Mouse (Mus musculus): ENCODE data around the gene Map10. TPM values are rescaled to one million over a fixed set of nuclear protein-coding genes. Genes with fewer than 3 reads are reported as not detected.
A peak's percentile ranks its signal among the peaks of the same experiment; 100 is the strongest.

Gene Map10
- polyA plus RNA-seq (2014; fragmentation: Nextera tagmentation; extraction: Ambion mirVana) = 5.8 and 10.8 TPM in 2 replicates

DNA sequence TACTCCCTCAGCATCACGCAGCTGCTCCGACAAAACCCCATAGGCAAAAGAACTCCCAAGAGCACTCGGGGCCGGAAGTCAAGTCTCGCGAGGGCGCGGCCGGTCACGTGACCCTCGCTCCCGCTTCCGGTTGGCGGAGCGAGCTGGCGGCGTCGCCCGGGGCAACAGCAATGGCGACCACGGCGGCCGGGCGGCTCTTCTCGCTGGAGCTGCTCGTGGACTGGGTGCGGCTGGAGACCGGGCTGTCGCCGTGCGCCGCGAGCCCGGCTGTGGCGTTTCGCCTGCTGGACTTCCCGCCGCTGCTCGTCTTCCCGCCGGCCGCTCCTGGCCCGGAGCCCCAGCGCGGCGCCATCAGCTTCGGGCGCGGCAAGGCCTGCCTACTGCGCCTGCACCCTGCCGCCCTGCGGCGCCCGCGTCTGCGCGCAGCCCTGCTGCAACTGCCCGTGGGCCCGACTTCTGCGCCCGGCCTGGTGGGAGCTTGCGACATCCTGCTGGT, at the start of gene Map10:
Gene Map10, plus strand, starts transcription at position 119 of the 496 bp plus-strand sequence.
- H3K36me3 ChIP-seq (ENCODE audit: control insufficient read depth, insufficient read depth, low read length) = no peaks in the 10 kb centered on the region
- 1% methylated on average over 60 of the region's 62 CpGs for WGBS
- DNase-seq (peak; percentile 96), ATAC-seq (ENCODE audit: low FRiP score, low TSS enrichment) (peak; percentile 80)
- H3K4me1 ChIP-seq (ENCODE audit: control insufficient read depth, insufficient read depth, low read length) = peaks cover 17% of the 10 kb centered on the region
- peak within 1 kb of the TSS; percentile 60 for H3K4me3 ChIP-seq (replicated peaks; ENCODE audit: low read depth, low read length)
- peak within 1 kb of the TSS; percentile 66 for H3K9ac ChIP-seq (replicated peaks; ENCODE audit: low read length)
- H3K9me3 ChIP-seq (ENCODE audit: control insufficient read depth, low read length) = peaks cover 24% of the 10 kb centered on the region
- 0 out of 2 replicates have a peak, but pooled peaks cover 3% of the 10 kb centered on the region for H3K27me3 ChIP-seq (ENCODE audit: control insufficient read depth, insufficient read depth, low read length)
- H3K4me2 ChIP-seq (ENCODE audit: low read length) = peak within 1 kb of the TSS; percentile 92
- H3K27ac ChIP-seq (replicated peaks; ENCODE audit: low read depth, low read length) = peak within 1 kb of the TSS; percentile 78

DNA sequence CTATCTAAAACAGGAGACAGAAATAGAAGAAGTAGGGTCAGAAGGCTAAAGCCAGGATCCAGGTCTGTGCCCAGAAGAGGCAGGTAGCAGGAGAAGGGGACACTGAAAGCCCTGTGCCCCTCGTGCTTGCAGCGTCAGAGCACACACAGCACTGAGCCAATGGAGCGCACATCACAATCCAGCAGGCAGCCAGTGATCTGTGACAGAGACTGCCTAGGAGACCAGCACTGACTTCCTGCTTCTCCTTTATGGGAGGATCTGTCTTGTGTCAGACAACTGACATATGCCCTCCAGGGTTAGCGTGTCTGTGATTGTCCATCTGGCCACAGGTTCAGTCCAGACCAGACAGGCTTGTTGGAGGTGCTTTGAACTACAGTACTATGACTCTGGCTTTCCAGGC, 49.3 kb upstream of the Map10 start:
- peaks cover 10% of the 10 kb centered on the region for H3K4me1 ChIP-seq (ENCODE audit: control insufficient read depth, insufficient read depth, low read length)
- H3K9me3 ChIP-seq (ENCODE audit: control insufficient read depth, low read length) = no peaks in the 10 kb centered on the region
- H3K4me2 ChIP-seq (ENCODE audit: low read length) = no peak overlapping the region
- H3K27me3 ChIP-seq (ENCODE audit: control insufficient read depth, insufficient read depth, low read length) = no peaks in the 10 kb centered on the region
- H3K4me3 ChIP-seq (replicated peaks; ENCODE audit: low read depth, low read length) = no peak overlapping the region
- H3K36me3 ChIP-seq (ENCODE audit: control insufficient read depth, insufficient read depth, low read length) = no peaks in the 10 kb centered on the region
- 72% methylated on average over 4 of the region's 4 CpGs for WGBS
- DNase-seq (no peak), ATAC-seq (ENCODE audit: low FRiP score, low TSS enrichment) (no peak)
- no peak overlapping the region for H3K9ac ChIP-seq (replicated peaks; ENCODE audit: low read length)
- H3K27ac ChIP-seq (replicated peaks; ENCODE audit: low read depth, low read length) = no peak overlapping the region

DNA sequence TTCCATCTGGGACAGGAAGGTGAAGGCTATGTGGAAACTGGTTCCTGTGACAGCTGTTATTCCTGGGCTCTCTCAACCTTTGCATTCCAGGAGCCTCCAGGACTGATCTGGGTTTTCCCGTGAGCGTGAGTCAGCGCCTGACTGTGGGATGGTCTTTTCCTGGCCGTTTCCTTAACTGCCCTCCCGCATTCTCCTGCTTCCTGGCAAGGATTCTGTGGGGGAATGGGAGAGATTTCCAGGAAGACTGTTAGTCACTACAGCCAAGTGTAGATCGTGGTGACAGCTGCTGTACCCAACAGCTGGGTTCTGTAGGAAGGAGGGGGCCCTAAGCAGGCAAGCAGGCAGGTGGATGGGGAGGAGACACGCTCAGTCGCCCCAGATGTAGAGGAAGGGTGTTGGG, 45.3 kb upstream of the Map10 start:
- no peak overlapping the region for H3K27ac ChIP-seq (replicated peaks; ENCODE audit: low read depth, low read length)
- no peak for ATAC-seq (ENCODE audit: low FRiP score, low TSS enrichment)
- no peak overlapping the region for H3K4me2 ChIP-seq (ENCODE audit: low read length)
- no peak for DNase-seq
- H3K36me3 ChIP-seq (ENCODE audit: control insufficient read depth, insufficient read depth, low read length) = no peaks in the 10 kb centered on the region
- WGBS = 90% methylated on average over 8 of the region's 8 CpGs
- H3K9ac ChIP-seq (replicated peaks; ENCODE audit: low read length) = no peak overlapping the region
- no peak overlapping the region for H3K4me3 ChIP-seq (replicated peaks; ENCODE audit: low read depth, low read length)
- no peaks in the 10 kb centered on the region for H3K27me3 ChIP-seq (ENCODE audit: control insufficient read depth, insufficient read depth, low read length)
- no peaks in the 10 kb centered on the region for H3K9me3 ChIP-seq (ENCODE audit: control insufficient read depth, low read length)
- H3K4me1 ChIP-seq (ENCODE audit: control insufficient read depth, insufficient read depth, low read length) = peaks cover 7% of the 10 kb centered on the region

DNA sequence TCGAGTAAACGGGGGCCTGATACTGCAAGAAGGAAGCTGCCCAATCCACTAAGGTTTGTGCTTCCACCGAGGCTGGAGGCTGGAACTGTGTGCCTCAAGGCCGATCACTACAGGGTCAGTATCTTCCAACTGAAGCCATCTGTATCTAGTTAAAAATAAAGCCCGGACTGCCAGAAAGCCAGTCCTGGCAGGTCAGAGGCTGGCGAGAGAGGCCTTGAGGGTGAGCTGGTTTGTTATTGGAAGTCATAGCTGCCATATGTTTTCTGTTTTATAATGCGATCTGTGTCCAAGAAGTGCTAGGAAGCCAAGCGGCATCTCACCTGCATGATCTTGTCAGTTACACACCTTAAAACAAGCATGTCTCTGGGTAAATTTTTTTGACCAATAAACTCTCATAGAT, 43.2 kb upstream of the Map10 start:
- no peak overlapping the region for H3K4me2 ChIP-seq (ENCODE audit: low read length)
- no peak overlapping the region for H3K4me3 ChIP-seq (replicated peaks; ENCODE audit: low read depth, low read length)
- H3K36me3 ChIP-seq (ENCODE audit: control insufficient read depth, insufficient read depth, low read length) = no peaks in the 10 kb centered on the region
- H3K27me3 ChIP-seq (ENCODE audit: control insufficient read depth, insufficient read depth, low read length) = no peaks in the 10 kb centered on the region
- H3K4me1 ChIP-seq (ENCODE audit: control insufficient read depth, insufficient read depth, low read length) = no peaks in the 10 kb centered on the region
- H3K27ac ChIP-seq (replicated peaks; ENCODE audit: low read depth, low read length) = no peak overlapping the region
- no peaks in the 10 kb centered on the region for H3K9me3 ChIP-seq (ENCODE audit: control insufficient read depth, low read length)
- no peak overlapping the region for H3K9ac ChIP-seq (replicated peaks; ENCODE audit: low read length)
- DNase-seq (no peak), ATAC-seq (ENCODE audit: low FRiP score, low TSS enrichment) (no peak)
- WGBS = 94% methylated on average over 8 of the region's 8 CpGs

DNA sequence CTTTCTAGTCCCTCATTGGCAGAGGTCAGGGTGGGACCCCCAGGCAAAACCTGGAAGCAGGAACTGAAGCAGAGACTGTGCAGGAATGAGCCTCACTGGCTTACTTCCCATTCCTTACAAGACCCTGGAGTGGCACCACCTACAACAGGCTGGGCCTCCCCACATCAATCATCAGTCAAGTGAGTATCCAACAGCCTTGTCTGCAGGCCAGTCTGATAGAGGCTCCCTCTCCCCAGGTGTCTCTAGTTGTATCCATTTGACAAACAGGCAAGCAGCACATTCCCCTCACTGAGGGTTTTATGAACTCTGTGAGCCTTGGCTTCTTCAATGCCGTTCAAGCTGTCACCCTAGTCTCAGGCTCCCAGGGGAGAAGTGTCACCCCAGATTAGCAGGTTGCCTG, 40.8 kb upstream of the Map10 start:
- Histone ChIP-seq H3K4me1 (ENCODE audit: control insufficient read depth, insufficient read depth, low read length) (no peaks in the 10 kb centered on the region), H3K27me3 (ENCODE audit: control insufficient read depth, insufficient read depth, low read length) (no peaks in the 10 kb centered on the region), H3K9me3 (ENCODE audit: control insufficient read depth, low read length) (no peaks in the 10 kb centered on the region), H3K4me3 (replicated peaks; ENCODE audit: low read depth, low read length) (no peak overlapping the region), H3K27ac (replicated peaks; ENCODE audit: low read depth, low read length) (no peak overlapping the region), H3K4me2 (ENCODE audit: low read length) (no peak overlapping the region), H3K36me3 (ENCODE audit: control insufficient read depth, insufficient read depth, low read length) (no peaks in the 10 kb centered on the region), H3K9ac (replicated peaks; ENCODE audit: low read length) (no peak overlapping the region)
- 83% methylated on average over 1 of the region's 1 CpGs for WGBS
- DNase-seq (no peak), ATAC-seq (ENCODE audit: low FRiP score, low TSS enrichment) (no peak)

DNA sequence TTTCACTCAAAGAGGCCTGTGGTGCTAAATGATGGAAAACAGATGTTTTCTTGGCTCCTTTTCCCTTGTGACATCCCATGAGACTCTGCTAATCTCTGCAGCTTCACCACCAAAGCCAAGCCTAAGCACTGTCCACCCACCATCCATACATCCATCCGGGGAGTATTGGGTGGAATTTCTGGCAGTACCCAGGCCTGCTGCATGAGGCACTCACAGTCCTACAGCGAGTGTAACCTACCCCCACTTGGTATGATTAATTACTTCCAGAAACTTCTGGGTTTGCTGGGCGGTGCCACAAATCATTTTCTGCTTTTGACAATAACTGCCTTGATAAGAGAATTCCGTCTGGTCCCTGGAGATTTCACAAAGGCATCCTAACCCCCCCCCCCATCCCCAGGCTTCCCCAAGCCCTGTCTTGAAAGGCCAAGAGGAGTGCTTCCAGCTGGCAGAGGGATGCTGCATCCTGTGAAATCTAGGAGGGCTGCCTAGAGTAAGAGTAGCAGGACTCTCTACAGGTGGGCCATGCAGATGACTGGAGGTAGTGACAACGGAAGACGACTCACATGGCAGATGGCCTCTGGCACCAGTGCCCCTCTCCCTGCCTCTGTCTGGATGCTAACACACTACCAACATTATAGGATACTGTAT, 31.1 kb upstream of the Map10 start:
- ATAC-seq (ENCODE audit: low FRiP score, low TSS enrichment) = no peak
- Histone ChIP-seq H3K4me2 (ENCODE audit: low read length) (no peak overlapping the region), H3K27ac (replicated peaks; ENCODE audit: low read depth, low read length) (no peak overlapping the region), H3K27me3 (ENCODE audit: control insufficient read depth, insufficient read depth, low read length) (no peaks in the 10 kb centered on the region), H3K4me1 (ENCODE audit: control insufficient read depth, insufficient read depth, low read length) (0 out of 2 replicates have a peak, but pooled peaks cover 4% of the 10 kb centered on the region), H3K9me3 (ENCODE audit: control insufficient read depth, low read length) (no peaks in the 10 kb centered on the region), H3K4me3 (replicated peaks; ENCODE audit: low read depth, low read length) (no peak overlapping the region), H3K9ac (replicated peaks; ENCODE audit: low read length) (no peak overlapping the region), H3K36me3 (ENCODE audit: control insufficient read depth, insufficient read depth, low read length) (no peaks in the 10 kb centered on the region)
- DNase-seq = no peak
- 86% methylated on average over 6 of the region's 6 CpGs for WGBS

DNA sequence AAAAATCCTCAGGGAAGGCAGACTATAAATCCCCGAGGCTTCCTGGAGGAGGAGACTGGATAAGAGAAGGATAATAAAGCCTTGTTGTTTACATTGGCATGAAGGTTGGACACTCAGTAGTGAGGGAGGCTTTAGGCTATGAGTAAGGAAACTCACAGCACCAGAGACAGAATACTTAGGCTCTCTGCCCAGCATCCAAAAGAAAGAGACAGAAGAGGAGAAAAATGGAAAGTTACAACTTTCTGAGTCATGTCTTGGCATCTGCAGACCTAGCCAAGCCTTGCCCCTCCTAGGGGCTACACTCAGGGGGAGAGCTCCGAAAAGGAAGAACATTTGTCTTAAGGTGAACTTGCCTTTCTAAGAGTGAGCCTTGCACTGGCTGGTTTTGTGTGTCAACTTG, 30.0 kb upstream of the Map10 start:
- Histone ChIP-seq H3K4me1 (ENCODE audit: control insufficient read depth, insufficient read depth, low read length) (0 out of 2 replicates have a peak, but pooled peaks cover 4% of the 10 kb centered on the region), H3K27me3 (ENCODE audit: control insufficient read depth, insufficient read depth, low read length) (no peaks in the 10 kb centered on the region), H3K36me3 (ENCODE audit: control insufficient read depth, insufficient read depth, low read length) (no peaks in the 10 kb centered on the region), H3K4me2 (ENCODE audit: low read length) (no peak overlapping the region), H3K9ac (replicated peaks; ENCODE audit: low read length) (no peak overlapping the region), H3K4me3 (replicated peaks; ENCODE audit: low read depth, low read length) (no peak overlapping the region), H3K9me3 (ENCODE audit: control insufficient read depth, low read length) (no peaks in the 10 kb centered on the region), H3K27ac (replicated peaks; ENCODE audit: low read depth, low read length) (no peak overlapping the region)
- no peak for ATAC-seq (ENCODE audit: low FRiP score, low TSS enrichment)
- no peak for DNase-seq
- WGBS = 81% methylated on average over 2 of the region's 2 CpGs

DNA sequence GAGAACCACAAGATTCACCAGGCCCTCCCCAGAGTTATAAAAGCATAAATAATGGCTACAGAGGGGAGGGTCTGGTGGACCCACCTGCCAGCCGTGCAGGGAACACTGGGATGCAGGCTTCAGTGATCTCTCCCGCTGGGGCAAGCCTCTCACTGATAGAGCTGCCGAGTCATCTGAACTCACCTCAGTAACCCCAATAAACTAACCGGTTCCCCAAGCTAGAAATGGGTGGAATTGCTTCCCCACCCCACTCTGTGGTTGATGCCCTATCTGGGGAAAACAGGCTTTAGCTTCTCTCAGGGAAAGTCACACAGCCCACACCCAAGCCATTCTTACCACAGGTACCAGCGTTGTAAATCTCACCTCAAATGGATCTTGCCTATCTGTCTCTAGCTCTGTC, 28.9 kb upstream of the Map10 start:
- no peaks in the 10 kb centered on the region for H3K36me3 ChIP-seq (ENCODE audit: control insufficient read depth, insufficient read depth, low read length)
- DNase-seq (no peak), ATAC-seq (ENCODE audit: low FRiP score, low TSS enrichment) (no peak)
- H3K4me2 ChIP-seq (ENCODE audit: low read length) = no peak overlapping the region
- no peak overlapping the region for H3K9ac ChIP-seq (replicated peaks; ENCODE audit: low read length)
- H3K27me3 ChIP-seq (ENCODE audit: control insufficient read depth, insufficient read depth, low read length) = no peaks in the 10 kb centered on the region
- no peak overlapping the region for H3K27ac ChIP-seq (replicated peaks; ENCODE audit: low read depth, low read length)
- 0 out of 2 replicates have a peak, but pooled peaks cover 4% of the 10 kb centered on the region for H3K4me1 ChIP-seq (ENCODE audit: control insufficient read depth, insufficient read depth, low read length)
- no peak overlapping the region for H3K4me3 ChIP-seq (replicated peaks; ENCODE audit: low read depth, low read length)
- WGBS = 79% methylated on average over 5 of the region's 5 CpGs
- no peaks in the 10 kb centered on the region for H3K9me3 ChIP-seq (ENCODE audit: control insufficient read depth, low read length)

DNA sequence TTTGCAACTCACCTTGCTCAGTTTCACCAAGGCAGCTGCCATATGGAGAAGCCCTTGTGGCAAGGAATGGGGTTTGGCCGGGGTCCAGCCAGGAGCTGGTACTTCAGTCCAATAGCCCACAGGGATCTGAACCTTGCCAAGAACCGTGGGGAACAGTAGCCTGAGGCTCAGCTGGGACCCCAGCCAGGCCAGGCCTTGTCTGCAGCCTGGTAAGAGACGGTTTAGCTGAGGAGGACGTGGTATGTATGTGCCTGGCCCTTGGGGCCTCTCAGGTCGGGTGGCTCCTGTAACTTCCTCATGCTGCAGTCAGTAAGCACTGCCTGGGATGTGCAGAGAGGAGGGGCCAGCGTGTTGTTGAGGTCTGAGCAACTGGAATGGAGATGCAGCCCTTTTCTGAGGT, 27.8 kb upstream of the Map10 start:
- 0 out of 2 replicates have a peak, but pooled peaks cover 4% of the 10 kb centered on the region for H3K4me1 ChIP-seq (ENCODE audit: control insufficient read depth, insufficient read depth, low read length)
- no peak overlapping the region for H3K27ac ChIP-seq (replicated peaks; ENCODE audit: low read depth, low read length)
- no peaks in the 10 kb centered on the region for H3K27me3 ChIP-seq (ENCODE audit: control insufficient read depth, insufficient read depth, low read length)
- H3K4me3 ChIP-seq (replicated peaks; ENCODE audit: low read depth, low read length) = no peak overlapping the region
- H3K9ac ChIP-seq (replicated peaks; ENCODE audit: low read length) = no peak overlapping the region
- ATAC-seq (ENCODE audit: low FRiP score, low TSS enrichment) = no peak
- no peaks in the 10 kb centered on the region for H3K36me3 ChIP-seq (ENCODE audit: control insufficient read depth, insufficient read depth, low read length)
- DNase-seq = peak; percentile 58
- WGBS = 65% methylated on average over 6 of the region's 6 CpGs
- no peaks in the 10 kb centered on the region for H3K9me3 ChIP-seq (ENCODE audit: control insufficient read depth, low read length)
- H3K4me2 ChIP-seq (ENCODE audit: low read length) = no peak overlapping the region

All from midbrain, embryonic 14.5 days (tissue).